In the genomic region with DNA sequence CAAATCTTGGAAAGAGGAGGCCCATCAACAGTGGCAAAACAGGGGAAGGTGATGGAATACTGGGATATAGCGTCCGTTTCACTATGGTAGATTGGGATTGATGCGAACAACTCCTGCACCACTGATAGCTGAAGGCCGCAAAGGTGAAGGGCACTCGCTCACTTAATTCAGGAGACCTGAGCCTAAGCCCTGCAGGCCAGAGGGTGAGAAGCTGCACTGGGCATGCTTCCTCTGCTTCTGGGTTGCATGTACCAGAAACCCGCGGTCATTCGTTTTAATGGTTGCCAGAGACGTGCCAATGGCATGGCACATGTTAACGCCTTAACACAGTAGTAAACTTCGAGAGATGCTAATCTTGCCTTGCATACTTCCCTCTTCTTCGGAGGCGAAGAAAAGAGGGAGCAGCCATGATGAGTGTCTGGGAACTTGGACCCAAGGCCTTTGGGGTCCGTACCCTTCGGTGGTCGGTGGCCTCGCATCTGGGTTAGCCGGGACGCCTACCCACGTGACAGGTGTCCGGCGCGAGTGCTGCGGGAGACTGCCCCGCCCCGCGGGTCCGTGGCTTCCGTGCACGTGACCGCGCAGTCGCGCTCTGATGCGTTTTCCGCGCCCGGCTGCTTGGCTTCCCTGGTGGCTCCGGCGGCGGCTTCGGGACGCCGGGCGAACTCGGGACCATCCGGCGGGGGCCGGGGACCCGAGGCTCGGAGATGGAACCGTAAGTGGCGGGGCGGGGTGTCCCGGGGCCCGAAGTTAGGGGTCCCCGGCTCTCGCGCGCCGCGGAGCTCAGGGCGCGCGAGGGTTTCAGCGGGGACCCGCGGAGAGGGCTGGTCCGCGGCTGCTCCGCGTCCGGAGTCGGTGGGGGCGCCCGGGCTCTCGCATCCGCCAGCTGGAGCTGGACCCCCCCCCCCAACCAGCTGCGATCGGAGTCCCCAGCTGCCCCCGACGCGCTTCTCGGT, we compare ENCODE assay signal across 8 mouse cellular contexts. TPM values are rescaled to one million over a fixed set of nuclear protein-coding genes. Genes with fewer than 3 reads are reported as not detected.
A peak's percentile ranks its signal among the peaks of the same experiment; 100 is the strongest.
DNase-seq lines count a peak whose midpoint lies in the region; ATAC-seq and TF ChIP-seq lines count a peak whose summit lies in the region.
"Not testable (repeated sequence)": the region's sequence is repeated elsewhere in the genome, so short reads cannot be mapped to it uniquely, and the experiment has no call there.

No protein-coding gene starts in this region.

- H3K4me3 ChIP-seq in hindbrain, embryonic 10.5 days = peak overlapping the region; percentile 57
- H3K4me3 ChIP-seq in lung, embryonic 14.5 days (ENCODE audit: low read depth, low read length) = peak overlapping the region; percentile 49
- H3K4me3 ChIP-seq in neural tube, embryonic 12.5 days = peak overlapping the region; percentile 51

- H3K27me3 ChIP-seq in hindbrain, embryonic 10.5 days (ENCODE audit: insufficient read depth, poor library complexity, severe bottlenecking); lung, embryonic 14.5 days (ENCODE audit: insufficient read depth, low read length); neural tube, embryonic 12.5 days (replicated peaks): not testable (repeated sequence)

- H3K9ac ChIP-seq in lung, embryonic 14.5 days = peak overlapping the region; percentile 51
- H3K9ac ChIP-seq in neural tube, embryonic 12.5 days = peak overlapping the region; percentile 62

- 2% methylated on average over 79 of the region's 84 CpGs for WGBS in hindbrain, embryonic 10.5 days
- 1% methylated on average over 65 of the region's 84 CpGs for WGBS in lung, embryonic 14.5 days
- WGBS in neural tube, embryonic 12.5 days = 1% methylated on average over 78 of the region's 84 CpGs

- peak; percentile 2 for DNase-seq in NIH3T3 (ENCODE audit: low read depth)
- peak; percentile 24 to 42 for DNase-seq in cerebellum, postnatal 14 days
- peak; percentile 42 for DNase-seq in hindbrain, embryonic 10.5 days (ENCODE audit: low spot score)
- DNase-seq in kidney, postnatal 4 days = peak; percentile 32 to 65
- DNase-seq in lung, embryonic 14.5 days = peak; percentile 19
- peak; percentile 11 for DNase-seq in thymus, postnatal 0 days (ENCODE audit: low spot score)

- TF ChIP-seq CTCF in lung, embryonic 14.5 days (IDR thresholded peaks at IDR 0.05; ENCODE audit: low read depth) = not testable (repeated sequence)

- H3K9me3 ChIP-seq in hindbrain, embryonic 10.5 days; lung, embryonic 14.5 days (ENCODE audit: low read depth, low read length); neural tube, embryonic 12.5 days: not testable (repeated sequence)

- H3K36me3 ChIP-seq in hindbrain, embryonic 10.5 days; lung, embryonic 14.5 days (ENCODE audit: insufficient read depth); neural tube, embryonic 12.5 days: not testable (repeated sequence)

- H3K4me2 ChIP-seq in lung, embryonic 14.5 days = peak overlapping the region; percentile 60
- peak overlapping the region; percentile 61 for H3K4me2 ChIP-seq in neural tube, embryonic 12.5 days (replicated peaks)

- H3K27ac ChIP-seq in hindbrain, embryonic 10.5 days = peak overlapping the region; percentile 76; the same call in 1 of the 2 replicates
- H3K27ac ChIP-seq in lung, embryonic 14.5 days (ENCODE audit: low read depth); neural tube, embryonic 12.5 days: not testable (repeated sequence)

- ATAC-seq in frontal cortex, adult (ENCODE audit: low TSS enrichment) = peak; percentile 81
- ATAC-seq in lung, embryonic 14.5 days (ENCODE audit: insufficient read depth) = peak; percentile 89
- peak; percentile 91 for ATAC-seq in neural tube, embryonic 12.5 days (ENCODE audit: low FRiP score, low read depth)

- H3K4me1 ChIP-seq in hindbrain, embryonic 10.5 days (replicated peaks); lung, embryonic 14.5 days (ENCODE audit: insufficient read depth); neural tube, embryonic 12.5 days: not testable (repeated sequence)

RNA-seq across cellular contexts. Expression of a gene that starts 13.5 kb away (rescaled TPM):
- 23.5 and 24.4 TPM in 2 replicates for polyA plus RNA-seq in hindbrain, embryonic 10.5 days (2016; fragmentation: Nextera tagmentation; extraction: Ambion mirVana)
- polyA plus RNA-seq in lung, embryonic 14.5 days (2014; fragmentation: Nextera tagmentation; extraction: Ambion mirVana) = 25.1 and 27.0 TPM in 2 replicates
- polyA plus RNA-seq in neural tube, embryonic 12.5 days (2016; fragmentation: Nextera tagmentation; extraction: Ambion mirVana) = 33.4 and 36.2 TPM in 2 replicates
- 12.1 and 12.2 TPM in 2 replicates for polyA plus RNA-seq in thymus, postnatal 0 days (2015; fragmentation: Nextera tagmentation; extraction: Ambion mirVana)

RNA-seq across cellular contexts. Expression of a gene that starts 47.1 kb away (rescaled TPM):
- polyA plus RNA-seq in hindbrain, embryonic 10.5 days (2016; fragmentation: Nextera tagmentation; extraction: Ambion mirVana) = 26.0 and 36.0 TPM in 2 replicates
- polyA plus RNA-seq in lung, embryonic 14.5 days (2014; fragmentation: Nextera tagmentation; extraction: Ambion mirVana) = 18.7 and 19.0 TPM in 2 replicates
- 39.4 and 42.6 TPM in 2 replicates for polyA plus RNA-seq in neural tube, embryonic 12.5 days (2016; fragmentation: Nextera tagmentation; extraction: Ambion mirVana)
- 14.1 and 16.5 TPM in 2 replicates for polyA plus RNA-seq in thymus, postnatal 0 days (2015; fragmentation: Nextera tagmentation; extraction: Ambion mirVana)
